Mouse (Mus musculus) left cerebral cortex, postnatal 25 days (tissue): ENCODE results near the gene Nkiras2. TPM values are rescaled to one million over a fixed set of nuclear protein-coding genes. Genes with fewer than 3 reads are reported as not detected.

Experiments
- total RNA-seq, 2 experiments: library from RNA; stranded (reverse); gene quantifications; 2 replicates each; pipeline ENCODE4 v1.2.3; 2021

Gene Nkiras2
- total RNA-seq, 2 experiments from 2014 or later, result 13.7 to 14.7 TPM

Other genes with a start within 250 kb of the Nkiras2 start
- 10 to 100 TPM; 44.2 to 45.4 TPM for gene Jup, start 221.5 kb upstream of the Nkiras2 start, total RNA-seq
- 1 to 10 TPM; 7.2 to 7.5 TPM for gene P3h4, start 204.4 kb upstream of the Nkiras2 start, total RNA-seq
- gene Fkbp10, start 203.5 kb upstream of the Nkiras2 start, total RNA-seq, result 1 to 10 TPM; 4.7 to 5.7 TPM
- 10 to 100 TPM; 50.7 to 57.1 TPM for gene Nt5c3b, start 177.4 kb upstream of the Nkiras2 start, total RNA-seq
- gene Klhl10, start 177.3 kb upstream of the Nkiras2 start, total RNA-seq, result under 1 TPM; 0.53 to 0.99 TPM
- 100 to 1,000 TPM in 1 of 2 experiments, 10 to 100 TPM in 1; 97.7 to 102 TPM for gene Klhl11, start 146.5 kb upstream of the Nkiras2 start, total RNA-seq
- gene Acly, start 91.2 kb upstream of the Nkiras2 start, total RNA-seq, result 100 to 1,000 TPM; 114 to 124 TPM
- 1 to 10 TPM in 1 of 2 experiments, under 1 TPM in 1; 0.55 to 1.3 TPM for gene Ttc25, start 73.6 kb upstream of the Nkiras2 start, total RNA-seq
- gene Cnp, start 44.3 kb upstream of the Nkiras2 start, total RNA-seq, result 100 to 1,000 TPM; 207 to 230 TPM
- gene Dnajc7, start 924 bp downstream of the Nkiras2 start, total RNA-seq, result 100 to 1,000 TPM; 231 to 258 TPM
- under 1 TPM; 0.16 to 0.30 TPM for gene Zfp385c, start 73.2 kb downstream of the Nkiras2 start, total RNA-seq
- gene Dhx58, start 85.0 kb downstream of the Nkiras2 start, total RNA-seq, result 1 to 10 TPM; 1.9 to 2.6 TPM
- gene Kat2a, start 93.2 kb downstream of the Nkiras2 start, total RNA-seq, result 10 to 100 TPM; 58.9 to 59.4 TPM
- gene Hspb9, start 94.6 kb downstream of the Nkiras2 start, total RNA-seq, result not detected
- gene Rab5c, start 119.0 kb downstream of the Nkiras2 start, total RNA-seq, result 100 to 1,000 TPM; 152 to 158 TPM
- gene Kcnh4, start 140.7 kb downstream of the Nkiras2 start, total RNA-seq, result 10 to 100 TPM; 10.2 to 16.6 TPM
- gene Hcrt, start 143.7 kb downstream of the Nkiras2 start, total RNA-seq, result 10 to 100 TPM in 1 of 2 experiments, not detected in 1; 27.1 TPM
- gene Ghdc, start 151.7 kb downstream of the Nkiras2 start, total RNA-seq, result 1 to 10 TPM; 6.3 to 9.7 TPM
- gene Stat5b, start 231.5 kb downstream of the Nkiras2 start, total RNA-seq, result 10 to 100 TPM; 20.1 to 23.1 TPM
- gene Stat5a, start 240.1 kb downstream of the Nkiras2 start, total RNA-seq, result 1 to 10 TPM; 2.1 to 2.2 TPM